Mouse (Mus musculus): ENCODE measurements around the gene Ift52. TPM values are rescaled to one million over a fixed set of nuclear protein-coding genes. Genes with fewer than 3 reads are reported as not detected.
"Not testable (repeated sequence)": the region's sequence is repeated elsewhere in the genome, so short reads cannot be mapped to it uniquely, and the experiment has no call there.

Ift52 gene
- total RNA-seq, 2 experiments from 2014 or later, result 21.1 to 21.5 TPM

DNA sequence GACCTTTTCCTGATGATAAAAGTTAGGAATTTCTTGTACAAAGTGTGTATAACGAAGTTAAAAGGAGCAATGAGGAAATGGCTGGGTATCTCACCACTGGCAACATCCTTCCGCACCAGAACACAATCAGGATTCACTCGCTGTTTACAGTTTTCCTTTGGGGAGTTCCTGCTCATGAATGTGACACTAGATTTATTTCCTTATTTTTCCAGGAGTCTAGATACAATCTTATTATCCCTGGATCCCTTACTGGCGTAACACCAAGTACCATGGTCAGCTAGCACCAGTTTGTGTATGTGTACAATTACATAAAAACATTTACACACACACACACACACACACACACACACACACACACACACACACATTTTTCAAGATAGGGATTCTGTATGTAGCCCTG is 9.9 kb upstream of the Ift52 start:
- DNase-seq (ENCODE audit: low spot score in 2 of 2), result no peak

DNA sequence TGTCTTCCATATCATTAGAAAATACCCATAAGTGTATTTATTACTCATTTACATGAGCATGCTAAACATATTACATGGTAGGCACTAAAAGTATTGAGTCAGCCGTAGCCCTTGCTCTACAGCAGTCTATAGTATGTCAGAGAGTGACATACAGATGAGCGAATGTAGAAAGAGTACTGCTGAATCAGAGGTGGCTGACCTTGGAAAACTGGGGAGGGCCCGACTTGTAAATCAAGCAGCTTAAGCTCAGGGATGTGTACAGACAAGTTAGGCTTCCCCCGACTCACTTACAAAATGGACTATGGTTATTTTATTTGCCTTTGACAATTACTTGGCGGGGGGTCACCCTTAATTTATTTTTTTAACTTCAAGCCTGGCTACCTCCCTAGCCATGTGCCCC is 14.1 kb downstream of the Ift52 start:
- no peak for DNase-seq (ENCODE audit: low spot score in 2 of 2)

DNA sequence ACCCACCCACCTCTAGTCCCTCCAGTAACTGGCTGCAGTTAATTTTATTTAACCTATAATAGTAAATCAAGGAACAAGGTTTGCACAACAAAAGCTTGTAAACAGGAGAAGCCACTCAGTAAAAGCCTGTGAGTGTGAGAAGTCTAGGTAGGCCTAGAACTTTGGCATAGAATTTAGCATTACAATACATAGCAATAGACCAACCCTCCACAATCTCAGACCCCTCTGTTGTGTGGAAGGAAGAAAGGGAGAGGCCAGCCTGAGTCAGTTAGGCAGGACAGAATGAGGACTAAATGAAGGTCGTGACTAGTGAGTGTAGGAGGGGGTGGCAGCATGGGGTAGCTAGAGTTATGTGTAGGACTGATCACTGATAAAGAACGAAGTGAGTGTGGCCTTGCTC is 14.6 kb downstream of the Ift52 start:
- no peak for DNase-seq (ENCODE audit: low spot score in 2 of 2)

DNA sequence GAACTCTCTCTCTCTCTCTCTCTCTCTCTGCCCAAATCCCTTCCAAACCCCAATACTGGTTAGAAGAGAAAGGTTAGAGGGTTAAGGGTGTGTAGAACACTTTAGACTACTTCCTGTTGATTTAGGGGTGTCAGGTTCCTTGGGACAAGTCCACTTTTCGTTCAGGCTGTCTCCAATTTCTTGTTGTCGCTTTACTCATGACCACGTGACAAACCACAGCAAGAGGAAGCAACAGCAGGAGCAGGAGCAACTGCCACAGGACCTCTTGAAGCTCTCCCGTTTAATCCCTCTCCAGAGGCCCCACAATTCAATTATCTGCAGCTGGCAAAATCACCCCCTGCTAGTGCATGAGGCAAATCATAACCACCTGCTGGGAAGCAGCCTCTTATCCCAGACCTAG is 15.5 kb downstream of the Ift52 start:
- DNase-seq (ENCODE audit: low spot score in 2 of 2), result no peak

DNA sequence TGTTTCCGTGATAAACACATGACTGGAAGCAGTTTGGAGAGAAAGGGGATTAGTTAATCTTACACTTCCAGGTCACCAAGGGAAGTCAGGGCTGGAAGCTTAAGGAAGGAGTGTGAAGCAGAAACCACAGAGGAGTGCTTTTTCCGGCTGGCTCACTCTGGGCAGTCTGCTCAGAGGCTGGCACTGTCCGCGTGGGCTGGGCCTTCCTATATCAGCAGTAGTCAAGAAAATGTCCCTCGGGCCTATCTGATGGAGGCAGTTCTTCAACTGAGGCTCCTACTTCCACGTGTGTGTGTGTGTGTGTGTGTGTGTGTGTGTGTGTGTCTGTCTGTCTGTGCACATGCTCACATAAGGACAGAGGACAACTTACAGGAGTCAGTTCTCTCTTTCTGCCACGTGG is 22.8 kb downstream of the Ift52 start:
- no peak for DNase-seq (ENCODE audit: low spot score in 2 of 2)

DNA sequence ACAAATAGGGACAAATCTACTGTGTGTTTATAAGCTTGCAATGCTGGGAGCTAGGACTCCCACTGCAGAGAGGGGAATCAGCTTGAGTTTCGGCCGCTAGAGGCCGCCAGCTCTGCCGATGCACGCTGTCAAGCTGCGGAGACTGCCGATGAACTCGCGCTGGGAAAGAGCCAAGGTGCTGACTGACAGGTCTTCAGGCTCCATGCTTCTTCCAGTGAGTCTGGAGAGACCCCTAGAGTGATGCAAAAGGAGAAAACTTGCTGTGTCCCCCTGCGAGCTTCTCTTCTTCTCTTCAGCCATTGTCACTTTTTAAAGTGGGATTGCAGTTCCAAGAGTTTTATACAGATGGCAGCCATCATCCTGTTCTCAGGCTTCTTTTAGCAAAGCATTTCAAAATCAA is 31.0 kb downstream of the Ift52 start:
- DNase-seq (ENCODE audit: low spot score in 2 of 2), result peak; percentile 43 to 71

DNA sequence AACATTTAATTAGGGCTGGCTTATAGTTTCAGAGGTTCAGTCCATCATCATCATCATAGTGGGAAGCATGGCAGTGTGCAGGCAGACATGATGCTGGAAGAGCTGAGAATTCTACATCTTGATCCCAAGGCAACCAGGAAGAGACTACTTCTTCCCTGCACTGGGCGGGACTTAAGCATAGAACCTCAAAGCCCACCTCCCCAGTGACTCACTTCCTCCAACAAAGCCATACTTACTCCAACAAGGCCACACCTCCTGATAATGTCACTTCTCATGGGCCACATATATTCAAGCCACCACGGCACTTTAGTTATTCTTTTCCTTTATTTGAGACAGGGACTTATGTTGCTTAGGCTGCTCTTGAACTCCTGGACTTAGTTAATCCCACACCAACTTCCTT is 32.0 kb downstream of the Ift52 start:
- no peak for DNase-seq (ENCODE audit: low spot score in 2 of 2)

DNA sequence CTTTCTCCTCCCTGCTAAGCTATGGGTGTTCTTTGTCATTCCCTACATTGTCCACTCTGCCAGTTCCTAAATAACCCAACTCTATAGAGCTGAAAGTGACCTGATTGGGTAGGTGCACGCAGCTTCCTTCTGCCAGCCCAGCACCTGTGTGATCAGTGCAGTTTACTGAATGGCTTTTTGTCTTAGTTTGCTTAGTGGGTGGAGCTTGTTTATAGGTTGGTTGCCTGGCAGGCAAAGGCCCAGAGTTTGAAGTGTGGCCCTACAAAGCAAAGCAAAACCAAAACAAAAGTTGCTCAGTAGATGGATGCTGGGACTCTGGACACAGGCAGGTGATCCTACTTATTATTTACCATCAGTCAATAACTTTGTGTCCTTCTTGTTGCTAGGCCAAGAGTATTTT is 34.5 kb downstream of the Ift52 start:
- no peak for DNase-seq (ENCODE audit: low spot score in 2 of 2)

DNA sequence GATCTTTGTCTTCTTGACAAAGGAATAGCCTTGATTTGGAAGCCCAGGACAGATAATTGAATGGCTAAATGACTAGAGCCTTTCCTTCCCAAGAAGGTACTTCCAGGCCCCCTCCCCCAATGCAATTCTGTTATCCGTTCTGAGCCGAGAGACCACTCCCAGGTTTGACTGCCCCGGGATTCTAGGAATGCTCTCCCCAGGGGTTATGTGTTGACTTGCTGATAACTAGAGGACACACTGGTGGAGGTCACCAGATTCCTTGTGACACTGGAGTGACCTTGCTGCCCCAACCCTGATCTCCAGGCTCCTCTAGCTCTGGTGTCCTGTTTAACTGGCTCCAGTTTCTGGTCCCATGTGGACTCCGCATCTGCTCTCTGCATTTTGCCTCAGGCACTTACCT is 34.9 kb downstream of the Ift52 start:
- DNase-seq (ENCODE audit: low spot score in 2 of 2), result no peak

DNA sequence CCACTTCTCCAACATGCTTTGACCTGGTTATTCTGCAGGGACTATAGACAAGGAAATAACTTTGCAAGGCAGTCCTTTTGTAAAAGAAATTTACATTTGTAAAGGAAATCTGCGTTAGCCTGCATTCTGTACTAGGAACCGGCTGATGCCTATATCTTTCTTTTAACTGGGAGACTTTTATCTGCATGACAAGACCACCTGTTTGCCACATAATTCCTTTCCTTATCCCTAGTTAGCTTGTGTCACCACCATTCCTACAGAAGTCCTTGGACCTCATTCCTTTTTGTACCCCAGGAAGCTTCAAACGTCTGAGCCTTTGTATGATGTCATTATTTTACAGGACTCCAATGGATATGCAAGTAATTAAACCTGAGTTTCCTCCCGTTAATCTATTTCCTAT is 35.7 kb downstream of the Ift52 start:
- DNase-seq (ENCODE audit: low spot score in 2 of 2), result no peak

DNA sequence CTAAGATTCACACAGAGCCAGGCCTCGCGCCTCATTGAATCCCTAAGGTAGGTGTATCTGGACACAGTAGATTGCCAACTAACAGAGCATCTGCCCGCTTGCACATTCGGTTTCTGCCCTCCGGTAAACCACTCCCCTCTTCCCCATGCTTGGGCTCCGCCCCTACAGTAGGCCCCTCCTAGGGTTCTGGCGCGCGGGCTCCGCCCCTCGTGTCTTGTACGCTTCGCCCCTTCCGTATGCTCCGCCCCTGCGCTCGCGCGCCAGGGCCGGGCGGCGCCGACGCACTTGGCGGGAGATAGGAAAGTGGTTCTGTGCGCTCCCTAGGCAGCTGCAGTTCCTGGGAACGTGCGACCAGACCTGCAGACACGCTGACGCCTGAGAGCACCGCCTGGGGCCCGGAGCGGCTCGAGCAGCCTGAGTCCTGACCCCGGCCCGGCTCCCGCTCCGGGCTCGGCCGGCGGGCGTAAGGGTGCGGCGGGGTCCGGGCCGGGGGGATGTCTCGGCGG is 37.2 kb downstream of the Ift52 start, which contains the start of gene Mybl2:
Gene Mybl2 (plus strand): TSS at position 353 of the 506 bp plus-strand sequence.
- peak; percentile 89 to 93 for DNase-seq (ENCODE audit: low spot score in 2 of 2)

DNA sequence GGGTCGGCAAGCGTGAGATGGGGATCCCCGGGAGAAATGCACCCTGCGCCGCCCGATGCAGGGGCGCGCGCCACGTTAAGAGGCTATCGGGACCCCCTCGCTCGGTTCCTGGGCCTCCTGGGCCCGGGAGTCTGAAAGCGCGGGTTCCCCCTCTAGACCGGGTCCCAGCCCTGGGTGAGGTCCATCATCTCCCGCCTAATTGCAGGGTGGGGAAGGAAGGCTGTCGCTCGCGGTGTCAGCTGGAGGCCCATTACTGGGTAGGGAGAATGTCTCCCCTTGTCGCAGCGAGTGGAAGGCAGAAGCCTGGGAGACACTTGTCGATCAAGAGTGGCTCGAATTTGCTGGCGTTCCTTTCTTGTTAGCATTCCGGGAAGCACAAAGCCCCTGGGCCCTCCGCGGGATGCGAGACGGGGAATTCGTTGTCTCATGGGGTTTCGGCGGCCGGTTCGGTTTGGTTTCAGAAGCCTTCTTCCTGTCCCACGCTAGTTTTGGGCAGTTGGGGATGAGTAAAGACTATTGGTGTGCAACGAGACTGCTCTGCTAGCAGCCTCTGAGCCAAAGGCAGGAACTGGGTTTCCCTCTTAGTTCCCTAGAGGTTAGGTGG is 37.8 kb downstream of the Ift52 start:
- peak; percentile 18 to 27 for DNase-seq (ENCODE audit: low spot score in 2 of 2)

DNA sequence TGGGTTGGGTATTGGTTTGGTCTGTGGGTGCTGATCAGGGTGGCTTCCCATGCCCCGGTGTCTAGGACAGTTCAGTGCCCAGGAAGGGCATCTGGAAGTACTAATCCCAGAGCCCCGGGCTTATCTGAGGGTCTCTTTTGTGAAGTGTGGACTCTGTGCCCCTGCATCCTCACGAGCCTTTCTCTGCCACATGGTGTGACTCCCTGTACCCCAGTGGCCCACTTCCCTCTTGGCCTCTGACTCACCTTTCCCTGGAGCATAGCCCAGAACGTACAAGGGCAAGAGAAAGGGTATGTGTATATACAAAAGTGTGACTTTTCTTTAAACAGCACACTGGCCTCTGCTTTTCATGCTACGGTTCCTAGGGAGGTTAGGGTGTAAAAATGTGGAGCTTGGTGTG is 38.6 kb downstream of the Ift52 start:
- DNase-seq (ENCODE audit: low spot score in 2 of 2), result no peak

DNA sequence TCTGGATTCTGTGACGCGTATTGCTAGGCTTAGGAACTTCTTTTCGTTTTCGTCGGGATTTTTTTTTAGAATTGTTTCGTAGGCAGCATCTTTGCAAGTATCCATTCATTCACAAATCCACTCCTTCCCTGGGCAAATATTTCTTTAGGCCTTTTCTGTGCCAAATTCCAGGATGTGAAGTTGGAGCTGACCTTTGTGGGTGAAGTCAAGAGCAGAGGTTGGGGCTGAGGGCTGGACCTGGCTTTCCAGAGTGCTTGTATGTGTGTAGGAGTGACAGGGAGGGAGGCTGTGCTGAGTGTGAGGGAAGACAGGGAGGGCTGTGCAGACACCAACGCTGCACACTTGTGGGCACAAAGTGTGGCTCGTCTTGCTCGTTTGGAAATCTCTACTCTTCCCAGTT is 39.4 kb downstream of the Ift52 start:
- no peak for DNase-seq (ENCODE audit: low spot score in 2 of 2)

DNA sequence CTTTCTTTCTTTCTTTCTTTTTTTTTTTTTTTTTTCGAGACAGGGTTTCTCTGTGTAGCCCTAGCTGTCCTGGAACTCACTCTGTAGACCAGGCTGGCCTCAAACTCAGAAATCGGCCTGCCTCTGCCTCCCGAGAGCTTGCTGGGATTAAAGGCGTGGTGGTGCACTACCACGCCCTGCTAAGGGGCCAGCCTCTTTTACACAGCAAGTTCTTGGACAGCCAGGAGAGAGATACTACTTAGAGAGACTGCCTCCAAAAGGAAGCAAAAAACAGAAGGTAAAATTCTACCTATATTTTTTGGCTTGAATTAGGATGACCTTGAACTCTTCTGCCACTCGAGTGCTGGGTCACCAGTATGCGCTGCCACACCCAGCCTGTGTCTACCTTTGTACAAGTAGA is 41.8 kb downstream of the Ift52 start:
- not testable (repeated sequence) for DNase-seq (ENCODE audit: low spot score in 2 of 2)

DNA sequence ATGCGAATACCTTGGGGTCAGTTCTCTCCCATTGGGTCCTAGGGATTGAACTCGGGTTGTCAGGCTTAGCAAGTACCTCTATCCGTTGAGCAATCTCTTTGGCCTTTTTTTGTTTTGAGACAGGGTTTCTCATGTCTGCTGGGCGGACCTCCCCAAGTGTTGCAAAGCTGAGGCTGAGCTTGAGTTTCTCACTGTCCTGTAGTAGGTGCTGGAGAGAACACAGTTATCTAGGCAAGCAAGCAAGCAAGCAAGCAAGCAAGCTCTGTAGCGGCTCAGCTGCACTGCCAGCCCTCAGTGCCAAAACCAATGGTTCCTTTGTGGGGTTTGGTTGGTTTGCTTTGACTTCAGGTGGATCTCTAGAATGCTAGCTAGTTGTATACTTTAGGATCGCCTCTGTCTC is 43.5 kb downstream of the Ift52 start:
- DNase-seq (ENCODE audit: low spot score in 2 of 2), result no peak

DNA sequence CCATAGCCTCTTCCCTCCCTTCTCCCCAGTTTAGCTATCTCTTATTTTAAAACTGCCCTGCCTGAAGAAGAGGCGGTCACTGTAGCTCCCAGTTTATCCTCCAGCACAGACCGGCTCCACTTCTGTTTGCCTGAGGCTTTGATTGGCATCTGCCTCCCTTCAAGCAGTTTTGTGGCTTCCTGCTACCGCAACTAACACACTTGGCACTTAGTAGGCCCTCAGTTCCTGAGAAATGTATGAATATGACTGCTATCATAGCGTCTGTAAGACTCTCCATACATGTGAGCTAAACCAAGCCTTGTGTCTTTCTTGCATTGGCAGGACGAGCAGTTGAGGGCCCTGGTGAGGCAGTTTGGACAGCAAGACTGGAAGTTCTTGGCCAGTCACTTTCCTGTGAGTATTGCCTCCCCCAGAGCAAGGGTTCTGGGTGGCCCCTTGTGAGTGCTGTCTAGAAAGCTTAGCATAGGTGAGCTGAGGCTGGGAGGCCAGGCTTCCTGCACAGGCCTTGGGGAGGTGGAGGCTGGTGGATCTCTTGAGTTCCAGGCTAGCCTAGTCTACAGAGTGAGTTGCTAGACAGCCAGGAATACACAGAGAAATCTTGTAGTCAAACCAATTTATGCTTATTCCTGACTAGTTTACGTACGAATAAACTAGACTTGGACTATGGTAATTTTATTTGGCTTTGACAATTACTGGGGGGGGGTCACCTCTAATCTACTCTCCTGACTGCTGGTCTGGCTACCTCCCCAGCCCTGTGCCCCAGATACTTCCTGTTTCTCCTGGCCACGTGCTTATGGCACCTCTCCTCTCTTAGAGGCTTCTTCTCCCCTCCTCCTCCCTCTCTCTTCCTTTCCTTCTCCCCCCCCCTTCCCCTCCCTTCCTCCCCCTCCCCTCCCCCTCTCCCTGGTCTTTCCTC is 44.3 kb downstream of the Ift52 start:
- DNase-seq (ENCODE audit: low spot score in 2 of 2), result no peak

DNA sequence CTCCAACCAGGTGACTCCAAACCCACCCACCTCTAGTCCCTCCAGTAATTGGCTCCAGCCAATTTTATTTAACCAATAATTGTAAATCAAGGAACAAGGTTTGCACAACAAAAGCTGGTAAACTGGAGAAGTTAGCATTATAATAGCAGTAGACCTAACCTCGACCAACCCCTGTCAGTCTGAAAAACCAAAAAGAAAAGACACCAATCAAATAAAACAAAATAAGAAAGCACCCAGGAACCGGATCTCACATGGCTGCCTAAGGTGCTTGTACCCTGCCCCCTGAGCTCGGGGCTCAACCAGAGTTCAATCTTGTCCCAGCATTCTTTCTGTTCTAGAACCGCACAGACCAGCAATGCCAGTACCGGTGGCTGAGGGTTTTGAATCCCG is 45.0 kb downstream of the Ift52 start:
- no peak for DNase-seq (ENCODE audit: low spot score in 2 of 2)

DNA sequence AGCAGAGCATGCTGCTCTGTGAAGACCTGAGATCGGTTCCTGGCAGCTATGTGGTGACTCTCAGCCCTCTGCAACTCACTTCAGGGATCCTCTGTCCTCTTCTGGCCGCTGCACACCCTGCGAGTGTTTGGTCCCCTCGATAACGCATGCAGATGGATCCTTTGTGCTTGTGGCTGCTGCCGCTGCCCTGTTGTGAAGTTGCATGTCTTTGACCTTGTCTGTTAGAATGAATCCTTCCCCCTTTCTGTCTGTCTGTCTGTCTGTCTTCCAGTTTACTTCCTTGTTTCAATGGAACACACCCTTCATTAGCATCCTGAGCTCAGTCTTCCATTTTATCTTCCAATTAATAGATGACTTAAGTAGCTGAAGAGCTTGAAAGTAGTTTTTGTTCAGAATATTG is 49.2 kb downstream of the Ift52 start:
- DNase-seq (ENCODE audit: low spot score in 2 of 2), result no peak

DNA sequence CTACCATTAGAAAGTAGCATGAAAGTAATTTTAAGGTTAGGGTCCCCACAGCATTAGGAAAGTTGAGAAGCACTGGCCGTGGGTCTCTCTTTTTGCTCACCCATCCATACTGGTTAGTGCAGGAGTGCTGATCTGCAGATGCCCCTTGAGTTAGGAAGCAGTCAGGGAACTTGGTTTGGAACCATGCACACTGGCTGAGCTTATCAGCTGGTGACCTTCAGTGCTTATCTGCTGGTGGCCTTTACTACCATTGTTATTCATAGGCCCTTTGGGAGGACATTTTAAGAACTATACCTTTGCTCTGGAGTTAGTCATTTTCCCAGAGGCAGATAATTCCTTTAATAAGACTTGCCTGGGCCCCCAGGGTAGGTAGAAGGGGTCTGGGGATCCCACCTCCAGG is 50.1 kb downstream of the Ift52 start:
- DNase-seq (ENCODE audit: low spot score in 2 of 2), result no peak

DNA sequence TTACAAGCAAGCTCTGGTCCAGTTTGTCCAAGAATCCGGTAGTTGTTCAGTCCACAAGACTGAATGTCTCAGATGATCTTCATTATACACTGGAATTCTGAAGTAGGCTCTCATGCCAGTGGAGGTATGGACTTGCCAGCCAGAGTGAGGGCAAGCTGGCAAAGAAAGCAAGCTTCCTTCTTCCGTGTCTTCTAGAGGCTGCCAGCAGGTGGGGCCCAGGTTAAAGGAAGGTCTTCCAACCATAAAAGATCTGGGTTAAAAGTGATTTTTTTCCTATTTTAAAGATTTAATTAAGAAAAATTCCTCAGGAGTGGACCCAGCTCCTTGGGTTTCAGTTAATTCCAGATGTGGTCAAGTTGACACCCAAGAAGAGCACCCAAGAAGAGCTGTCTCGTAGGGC is 53.1 kb downstream of the Ift52 start:
- no peak for DNase-seq (ENCODE audit: low spot score in 2 of 2)

DNA sequence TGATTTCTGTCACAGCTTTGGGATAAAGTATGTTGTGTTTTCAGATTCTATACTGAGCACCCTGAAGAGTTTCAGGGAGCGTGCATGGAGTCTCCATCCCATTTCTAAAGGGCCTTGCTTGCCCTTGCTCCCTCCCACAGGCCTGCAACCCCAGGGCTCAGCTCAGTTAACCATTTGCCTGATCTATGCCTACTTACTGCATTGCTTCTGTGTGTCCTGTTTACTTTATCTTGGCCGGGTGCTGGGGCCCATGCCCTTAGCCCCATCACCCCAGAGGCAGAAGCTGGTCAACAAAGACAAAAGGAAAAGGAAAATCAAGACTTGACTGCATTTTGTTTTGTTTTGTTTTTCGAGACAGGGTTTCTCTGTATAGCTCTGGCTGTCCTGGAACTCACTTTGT is 54.4 kb downstream of the Ift52 start:
- DNase-seq (ENCODE audit: low spot score in 2 of 2), result no peak
